Mouse (Mus musculus) hindbrain, embryonic 12.5 days (tissue): ENCODE measurements around the gene Glt8d2. TPM values are rescaled to one million over a fixed set of nuclear protein-coding genes. Genes with fewer than 3 reads are reported as not detected.

Experiments
- polyA plus RNA-seq: library from polyadenylated mRNA; unstranded; fragments of >200 nt; fragmentation: Nextera tagmentation; extraction: Ambion mirVana; gene quantifications from 2 replicates; pipeline ENCODE4 v1.2.1, GENCODE M21; 2016

Glt8d2 gene
- polyA plus RNA-seq, 1 experiment from 2014 or later = 6.1 TPM

Other genes starting within 250 kb of the Glt8d2 start
- not detected in 2 replicates for gene Gm1553, start 198.0 kb downstream of the Glt8d2 start, polyA plus RNA-seq
- gene 1190007I07Rik, start 67.4 kb downstream of the Glt8d2 start, polyA plus RNA-seq = 31.0 and 31.2 TPM in 2 replicates
- 247 and 255 TPM in 2 replicates for gene Tdg, start 60.8 kb downstream of the Glt8d2 start, polyA plus RNA-seq
- 49.0 and 50.1 TPM in 2 replicates for gene Hcfc2, start 5.5 kb upstream of the Glt8d2 start, polyA plus RNA-seq
- gene Nfyb, start 73.5 kb upstream of the Glt8d2 start, polyA plus RNA-seq = 54.9 and 59.2 TPM in 2 replicates
- gene Txnrd1, start 143.3 kb upstream of the Glt8d2 start, polyA plus RNA-seq = 155 TPM in 2 replicates
- gene Eid3, start 176.0 kb upstream of the Glt8d2 start, polyA plus RNA-seq = 0.53 and 0.59 TPM in 2 replicates